Mouse (Mus musculus) neural tube, embryonic 11.5 days (tissue): ENCODE data around the gene Cfap65. TPM values are rescaled to one million over a fixed set of nuclear protein-coding genes. Genes with fewer than 3 reads are reported as not detected.

ENCODE experiments used
- ATAC-seq: fragments of 200-750 bp; cut with Nextera tagmentation; 2 replicates; pipeline ENCODE4 v1.8.0; 2017; ENCODE audit warnings: moderate number of reproducible peaks, mild to moderate bottlenecking, moderate TSS enrichment, moderate library complexity; ENCODE audit not compliant: insufficient read depth, low FRiP score, low TSS enrichment
- DNase-seq: peaks from one replicate; pipeline ENCODE4 v3.0.0-alpha.2; 2015; ENCODE audit warnings: low spot score
- H3K27ac ChIP-seq: fragments of 300-500 bp; sonication (generic); 2 replicates; pipeline ENCODE4 v1.5.1; 2014; ENCODE audit warnings: low read depth, mild to moderate bottlenecking, low read length
- H3K27me3 ChIP-seq: fragments of 300-500 bp; sonication (generic); 2 replicates; pipeline ENCODE4 v1.6.1; 2014; ENCODE audit warnings: mild to moderate bottlenecking, low read length, mixed read lengths; ENCODE audit not compliant: control insufficient read depth, insufficient read depth
- H3K36me3 ChIP-seq: fragments of 300-500 bp; sonication (generic); 2 replicates; pipeline ENCODE4 v1.6.1; 2014; ENCODE audit warnings: mild to moderate bottlenecking, low read length, moderate library complexity, mixed read lengths; ENCODE audit not compliant: control insufficient read depth, insufficient read depth
- H3K4me1 ChIP-seq: fragments of 300-500 bp; sonication (generic); 2 replicates; pipeline ENCODE4 v1.6.1; 2014; ENCODE audit warnings: low read length, mixed read lengths; ENCODE audit not compliant: control insufficient read depth, insufficient read depth
- H3K4me2 ChIP-seq: fragments of 300-500 bp; sonication (generic); 2 replicates; pipeline ENCODE4 v1.6.1; 2014; ENCODE audit warnings: low read depth, mild to moderate bottlenecking, moderate library complexity
- H3K4me3 ChIP-seq: fragments of 300-500 bp; sonication (generic); 2 replicates; pipeline ENCODE4 v1.5.1; 2014; ENCODE audit warnings: low read depth, low read length
- H3K9ac ChIP-seq: fragments of 300-500 bp; sonication (generic); 2 replicates; pipeline ENCODE4 v1.6.1; 2014; ENCODE audit warnings: mild to moderate bottlenecking, low read length
- H3K9me3 ChIP-seq: fragments of 300-500 bp; sonication (generic); 2 replicates; pipeline ENCODE4 v1.6.1; 2016; ENCODE audit warnings: low read length; ENCODE audit not compliant: control insufficient read depth
- WGBS: fragments of 180-500 bp; shearing (Covaris S2); extraction: QIAGEN DNeasy Blood & Tissue Kit; methylation state at CpG from one replicate; pipeline ENCODE4 v1.1.7; 2014; 5-methylcytosine and 5-hydroxymethylcytosine counted together
- polyA plus RNA-seq: library from polyadenylated mRNA; unstranded; fragments of >200 nt; fragmentation: Nextera tagmentation; extraction: Ambion mirVana; gene quantifications from 2 replicates; pipeline ENCODE4 v1.2.1, GENCODE M21; 2014

Gene Cfap65
- 0.08 TPM in 1 of 2 replicates, not detected in the other for polyA plus RNA-seq

DNA sequence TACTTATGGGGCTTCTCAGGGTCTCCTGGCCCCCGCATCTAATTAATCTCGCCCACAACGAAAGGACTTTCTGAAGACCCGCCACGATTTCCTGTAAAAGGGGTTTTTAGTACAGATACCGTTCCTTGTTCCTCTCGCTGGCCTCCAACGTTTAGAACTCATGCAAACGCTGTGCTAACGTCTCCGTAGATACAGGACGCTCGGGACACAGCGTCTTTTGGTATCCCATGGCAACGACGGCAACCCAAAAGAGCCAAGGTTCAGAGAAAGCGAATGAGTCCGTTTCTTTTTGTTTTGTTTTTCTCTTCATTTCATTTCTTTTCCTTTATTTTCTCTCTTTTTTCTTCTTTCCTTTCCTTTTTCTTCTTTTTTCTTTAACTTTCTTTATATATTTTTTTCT is at the start of gene Cfap65:
Gene Cfap65, minus strand, starts transcription at position 198 of the 400 bp plus-strand sequence.
- H3K36me3 ChIP-seq, result no peaks in the 10 kb centered on the region
- H3K4me1 ChIP-seq, result no peaks in the 10 kb centered on the region
- H3K9ac ChIP-seq, result no peak within 1 kb of the TSS
- peaks cover 6% of the 10 kb centered on the region; the same call in 1 of the 2 replicates for H3K27me3 ChIP-seq
- WGBS, result 1% methylated on average over 18 of the region's 18 CpGs
- no peaks in the 10 kb centered on the region for H3K9me3 ChIP-seq
- no peak within 1 kb of the TSS for H3K27ac ChIP-seq
- H3K4me2 ChIP-seq, result peak within 1 kb of the TSS; percentile 23
- H3K4me3 ChIP-seq, result no peak within 1 kb of the TSS
- ATAC-seq, result no peak
- DNase-seq, result peak; percentile 76

DNA sequence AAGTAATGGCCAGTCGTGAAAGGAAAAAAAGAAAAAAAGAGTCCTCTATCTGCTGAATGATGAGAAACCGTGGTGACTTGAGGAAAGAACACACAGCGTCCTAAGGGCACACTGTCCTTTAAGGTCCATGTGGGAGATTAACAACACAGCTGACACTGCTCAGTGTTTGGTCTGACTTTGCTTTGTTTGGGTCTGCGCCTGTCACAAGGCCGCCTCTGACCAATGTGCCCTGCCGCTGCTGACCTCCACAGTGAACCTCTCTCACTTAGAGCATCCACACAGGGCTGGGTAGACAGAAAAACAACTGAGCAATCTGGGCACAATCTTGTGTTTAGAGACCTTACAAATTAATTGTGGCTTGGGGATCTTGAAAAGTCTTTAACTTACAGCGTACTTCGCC is 41.6 kb upstream of the Cfap65 start:
- Histone ChIP-seq H3K27ac (no peak overlapping the region), H3K9ac (no peak overlapping the region), H3K4me1 (peaks cover 8% of the 10 kb centered on the region; the same call in 1 of the 2 replicates), H3K36me3 (no peaks in the 10 kb centered on the region), H3K4me3 (no peak overlapping the region), H3K4me2 (no peak overlapping the region), H3K9me3 (no peaks in the 10 kb centered on the region), H3K27me3 (no peaks in the 10 kb centered on the region)
- no peak for DNase-seq
- 83% methylated on average over 8 of the region's 8 CpGs for WGBS
- ATAC-seq, result no peak

DNA sequence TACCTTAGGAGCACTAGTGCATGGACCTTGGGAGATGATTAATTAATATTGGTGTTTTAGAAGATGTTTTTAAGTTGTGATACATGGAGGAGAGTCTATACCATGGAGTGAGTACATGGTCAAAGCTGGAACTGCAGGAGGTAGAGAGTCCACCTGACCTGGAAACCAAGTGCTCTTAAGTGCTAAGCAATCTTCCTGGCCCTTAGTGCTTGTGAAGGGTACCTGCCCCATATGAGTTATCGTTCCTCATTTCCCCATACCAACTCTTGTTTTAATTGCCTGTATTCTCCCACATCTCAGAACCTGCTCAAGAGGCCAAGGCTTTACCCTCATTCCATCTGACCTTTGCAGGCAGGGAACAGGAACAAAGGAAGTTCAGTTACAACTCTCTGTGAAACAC is 40.5 kb upstream of the Cfap65 start:
- no peak for DNase-seq
- Histone ChIP-seq H3K36me3 (no peaks in the 10 kb centered on the region), H3K9ac (no peak overlapping the region), H3K9me3 (no peaks in the 10 kb centered on the region), H3K27me3 (no peaks in the 10 kb centered on the region), H3K4me2 (no peak overlapping the region), H3K4me1 (peaks cover 8% of the 10 kb centered on the region; the same call in 1 of the 2 replicates), H3K27ac (no peak overlapping the region), H3K4me3 (no peak overlapping the region)
- no peak for ATAC-seq
- WGBS, result 95% methylated on average over 1 of the region's 1 CpGs

DNA sequence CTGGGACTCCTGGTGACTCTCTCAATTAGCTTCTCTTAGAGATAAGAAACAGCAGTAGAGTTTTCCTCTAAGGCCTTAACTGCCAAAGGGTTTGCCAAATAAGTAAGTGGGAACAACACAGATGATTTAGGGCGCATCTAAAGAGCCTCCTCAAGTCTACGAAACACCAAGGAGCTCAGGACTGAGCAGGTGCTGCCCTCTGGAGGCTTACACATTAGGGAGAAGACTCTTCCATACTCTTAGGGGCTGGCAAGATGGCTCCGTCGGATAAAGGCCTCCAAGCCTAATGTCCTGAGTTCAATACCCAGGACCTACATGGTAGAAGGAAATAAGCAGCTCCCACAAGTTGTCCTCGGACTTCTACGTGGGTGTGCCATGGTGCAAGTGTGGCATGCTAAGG is 38.2 kb upstream of the Cfap65 start:
- Histone ChIP-seq H3K4me2 (no peak overlapping the region), H3K4me3 (no peak overlapping the region), H3K27ac (no peak overlapping the region), H3K27me3 (no peaks in the 10 kb centered on the region), H3K4me1 (0 out of 2 replicates have a peak, but pooled peaks cover 2% of the 10 kb centered on the region), H3K9ac (no peak overlapping the region), H3K9me3 (no peaks in the 10 kb centered on the region), H3K36me3 (no peaks in the 10 kb centered on the region)
- no peak for DNase-seq
- ATAC-seq, result no peak
- 86% methylated on average over 6 of the region's 6 CpGs for WGBS

DNA sequence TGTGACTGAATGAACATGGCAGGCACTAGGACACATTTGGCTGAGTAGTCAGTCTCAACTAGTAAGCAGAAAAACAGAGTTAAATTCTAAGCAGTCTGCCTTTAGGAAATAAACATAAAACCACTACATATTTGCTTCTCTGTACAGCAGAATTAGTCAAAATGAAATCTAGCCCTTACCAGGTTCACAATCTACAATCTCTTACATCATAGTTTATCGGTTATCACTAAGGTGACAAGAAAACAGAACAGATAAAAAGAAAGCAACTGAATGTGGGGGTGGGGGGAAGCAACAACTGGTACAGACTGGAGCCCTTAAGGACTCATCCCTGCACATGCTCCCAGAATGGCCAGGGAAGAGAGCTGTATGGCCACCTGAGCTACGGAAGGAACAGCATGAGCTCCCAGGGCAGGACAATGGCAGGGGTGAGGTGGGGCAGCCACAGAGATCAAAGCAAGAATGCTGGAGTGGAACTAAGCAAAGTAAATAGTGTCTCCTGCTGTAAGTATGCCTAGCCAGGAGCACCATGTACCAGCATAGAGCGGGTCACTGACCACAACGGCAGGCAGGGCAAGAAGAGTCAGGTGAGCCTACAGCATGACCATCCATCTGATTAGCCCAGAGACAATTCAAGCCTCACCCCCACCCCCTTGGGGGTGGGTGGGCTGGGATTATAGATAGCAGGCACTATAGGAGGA is 36.1 kb upstream of the Cfap65 start:
- no peaks in the 10 kb centered on the region for H3K27me3 ChIP-seq
- H3K4me1 ChIP-seq, result no peaks in the 10 kb centered on the region
- H3K9me3 ChIP-seq, result no peaks in the 10 kb centered on the region
- ATAC-seq, result no peak
- H3K36me3 ChIP-seq, result no peaks in the 10 kb centered on the region
- H3K27ac ChIP-seq, result no peak overlapping the region
- no peak for DNase-seq
- H3K4me2 ChIP-seq, result no peak overlapping the region
- no peak overlapping the region for H3K9ac ChIP-seq
- 59% methylated on average over 4 of the region's 4 CpGs for WGBS
- no peak overlapping the region for H3K4me3 ChIP-seq

DNA sequence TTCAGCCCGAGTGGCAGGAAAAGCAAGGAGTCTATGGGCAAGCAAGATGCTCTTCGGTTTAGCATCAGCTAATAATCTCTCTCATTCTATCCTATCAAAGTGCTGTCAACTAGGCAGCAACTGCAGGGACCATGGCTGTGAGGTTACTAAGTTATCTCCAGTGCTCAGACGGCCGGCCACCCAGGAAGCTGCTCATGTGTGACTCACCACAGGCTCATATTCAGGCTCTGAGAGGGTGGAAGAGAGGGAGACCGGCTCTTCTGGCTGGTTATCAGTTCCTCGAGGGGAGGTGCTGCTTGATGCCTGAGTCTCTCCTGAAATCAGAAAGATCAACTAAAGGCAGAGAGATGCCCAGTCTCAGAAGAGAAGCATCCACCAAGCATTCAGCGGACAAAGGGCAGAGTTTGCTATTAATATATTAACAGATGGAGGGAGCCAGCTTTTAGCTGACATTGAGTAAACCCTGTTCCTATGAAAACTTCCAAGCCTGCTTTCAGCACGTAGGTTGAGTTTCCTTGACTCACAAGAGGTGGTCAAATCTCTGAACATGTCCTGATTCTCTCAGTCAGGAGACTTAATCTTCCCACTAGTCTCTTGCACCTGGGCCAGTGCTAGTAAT is 32.7 kb upstream of the Cfap65 start:
- Histone ChIP-seq H3K9me3 (no peaks in the 10 kb centered on the region), H3K4me2 (no peak overlapping the region), H3K36me3 (no peaks in the 10 kb centered on the region), H3K27ac (no peak overlapping the region), H3K4me1 (0 out of 2 replicates have a peak, but pooled peaks cover 4% of the 10 kb centered on the region), H3K27me3 (no peaks in the 10 kb centered on the region), H3K9ac (no peak overlapping the region), H3K4me3 (no peak overlapping the region)
- 73% methylated on average over 8 of the region's 8 CpGs for WGBS
- DNase-seq (no peak), ATAC-seq (no peak)

DNA sequence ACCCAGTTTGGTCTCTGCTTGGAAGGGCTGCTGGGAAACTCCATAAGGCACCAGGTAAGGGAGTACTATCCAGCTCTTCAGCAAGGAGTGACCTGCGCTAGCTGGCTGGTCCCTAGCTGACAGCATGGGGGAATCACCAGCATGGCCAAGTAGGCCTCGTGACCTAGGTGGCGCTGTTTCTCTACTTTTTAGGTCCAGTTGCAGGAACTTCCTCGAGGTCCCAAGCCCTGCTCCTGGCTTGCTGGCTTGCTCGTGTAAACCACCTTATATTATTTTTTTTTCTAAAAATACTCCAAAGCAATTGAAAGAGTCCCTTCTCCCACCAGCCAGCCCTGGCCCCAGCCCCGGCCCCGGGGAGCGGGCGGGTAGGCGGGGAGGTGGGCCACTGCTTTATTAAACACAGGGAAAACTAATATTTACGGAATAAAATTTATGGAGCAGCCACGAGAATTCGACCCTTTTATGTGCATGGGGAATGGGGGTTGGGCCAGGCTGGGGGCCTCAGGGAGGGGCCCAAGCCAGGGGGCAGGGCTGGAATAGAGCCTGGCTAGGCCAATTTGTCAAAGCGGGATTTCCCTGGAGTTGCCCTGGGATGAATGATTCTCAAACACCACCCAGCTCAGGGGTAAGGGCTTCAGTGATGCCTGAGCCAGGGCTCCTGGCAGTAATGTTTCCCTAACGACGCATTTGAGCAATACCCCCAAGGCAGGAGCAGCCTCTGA is 29.3 kb upstream of the Cfap65 start:
- no peak overlapping the region for H3K27ac ChIP-seq
- WGBS, result 10% methylated on average over 16 of the region's 16 CpGs
- peak; percentile 86 for DNase-seq
- no peaks in the 10 kb centered on the region for H3K27me3 ChIP-seq
- H3K4me3 ChIP-seq, result 0 out of 2 replicates have a peak overlapping the region, but pooled peaks have one; percentile 2
- H3K4me1 ChIP-seq, result 0 out of 2 replicates have a peak, but pooled peaks cover 4% of the 10 kb centered on the region
- H3K36me3 ChIP-seq, result no peaks in the 10 kb centered on the region
- H3K9ac ChIP-seq, result peak overlapping the region; percentile 31
- no peaks in the 10 kb centered on the region for H3K9me3 ChIP-seq
- ATAC-seq, result 0 out of 2 replicates have a peak, but pooled peaks have one; percentile 23
- peak overlapping the region; percentile 46 for H3K4me2 ChIP-seq

DNA sequence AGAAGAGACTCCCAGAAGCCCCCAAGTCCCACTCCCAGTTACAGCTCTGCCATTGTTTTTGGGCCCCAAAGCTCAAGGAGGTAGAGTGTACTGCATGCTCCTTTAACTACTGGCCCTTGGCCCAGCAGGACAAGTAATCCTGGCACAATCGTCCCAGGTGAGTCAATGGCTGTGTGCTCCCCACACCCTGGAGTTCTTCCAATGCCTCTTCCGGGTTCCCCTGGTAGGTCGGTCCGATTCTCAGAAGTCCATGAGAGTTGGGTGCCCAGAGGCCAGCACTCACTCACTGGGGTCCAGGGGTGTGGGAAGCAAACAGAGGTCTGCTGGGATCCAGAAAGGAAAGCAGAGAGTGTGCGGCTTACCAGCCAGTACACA is 27.4 kb upstream of the Cfap65 start:
- Histone ChIP-seq H3K4me2 (no peak overlapping the region), H3K9me3 (no peaks in the 10 kb centered on the region), H3K9ac (no peak overlapping the region), H3K4me3 (no peak overlapping the region), H3K27ac (no peak overlapping the region), H3K27me3 (no peaks in the 10 kb centered on the region), H3K36me3 (no peaks in the 10 kb centered on the region), H3K4me1 (0 out of 2 replicates have a peak, but pooled peaks cover 4% of the 10 kb centered on the region)
- ATAC-seq (no peak), DNase-seq (no peak)
- WGBS, result 88% methylated on average over 5 of the region's 5 CpGs
